Mouse (Mus musculus): ENCODE data around the gene Syna.

The Syna gene

DNA sequence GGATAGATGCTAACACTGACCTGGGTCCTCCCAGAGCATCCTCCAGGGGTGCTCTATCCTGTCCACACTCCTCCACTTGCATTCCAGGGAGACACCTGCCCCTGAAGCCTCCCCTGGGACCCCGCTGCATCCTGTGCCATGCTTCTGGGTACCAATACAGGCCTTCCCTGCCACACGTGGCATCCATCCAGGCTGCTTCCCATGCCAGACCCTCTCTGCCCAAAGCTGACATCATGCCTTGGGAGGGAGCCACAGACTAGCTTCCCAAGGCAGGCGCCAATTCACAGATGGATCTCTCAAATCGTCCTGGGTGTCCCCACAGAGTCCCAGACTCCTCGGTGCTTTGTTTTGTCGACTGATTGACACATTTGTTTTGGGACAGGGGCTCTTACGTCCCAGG is 29.1 kb downstream of the Syna start:
- peak; percentile 95 for DNase-seq (ENCODE audit: low spot score)

DNA sequence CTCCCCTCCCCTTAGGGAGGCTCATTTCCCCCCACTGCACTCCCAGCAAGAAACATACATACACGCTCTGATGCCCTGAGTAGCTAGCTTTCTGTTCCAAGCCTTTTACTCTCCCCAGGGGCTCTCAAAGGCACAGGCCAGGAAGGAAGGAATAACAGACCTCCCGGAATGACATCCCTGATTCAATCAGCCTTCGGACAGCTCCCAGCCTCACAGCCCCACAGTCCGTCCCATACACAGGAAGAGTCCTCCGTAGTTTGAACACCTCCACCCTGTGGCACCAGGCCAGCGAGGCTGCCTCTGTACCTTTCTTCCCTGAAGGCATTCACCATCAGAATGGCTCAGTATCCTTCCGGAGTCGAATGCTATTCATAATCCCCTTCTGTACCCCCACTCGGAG is 31.5 kb downstream of the Syna start:
- DNase-seq (ENCODE audit: low spot score): peak; percentile 66

DNA sequence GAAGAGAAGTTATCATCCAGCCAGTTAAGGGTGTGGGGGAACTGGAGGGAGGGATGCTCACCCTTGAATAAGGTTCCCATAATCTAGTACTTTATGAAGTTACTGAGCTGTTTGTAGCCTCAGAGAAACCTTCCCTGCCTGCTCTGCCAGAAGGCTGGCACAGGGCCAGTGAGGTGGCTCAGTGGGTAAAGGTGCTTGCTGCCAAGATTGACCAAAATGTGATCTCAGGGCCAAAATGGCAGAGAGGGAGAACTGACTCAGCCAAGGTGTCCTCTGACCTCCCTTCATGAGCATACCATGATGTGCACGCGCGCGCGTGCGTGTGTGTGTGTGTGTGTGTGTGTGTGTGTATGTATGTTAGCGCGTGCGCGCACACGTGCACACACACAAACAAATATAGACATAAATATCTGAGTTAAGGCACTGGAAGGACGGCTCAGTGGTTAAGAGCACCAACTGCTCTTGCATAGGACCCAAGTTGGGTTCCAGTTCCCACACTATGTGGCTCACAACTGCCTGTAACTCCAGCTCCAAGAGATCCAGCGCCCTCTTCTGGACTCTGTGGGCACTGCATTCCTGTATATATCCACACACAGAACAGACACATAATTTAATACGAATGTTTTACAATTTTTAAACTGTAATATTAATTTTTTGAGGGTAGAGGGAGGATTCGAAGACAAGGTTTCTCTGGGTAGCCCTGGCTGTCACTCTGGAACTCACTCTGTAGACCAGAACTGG is 33.8 kb downstream of the Syna start:
- DNase-seq (ENCODE audit: low spot score): no peak

DNA sequence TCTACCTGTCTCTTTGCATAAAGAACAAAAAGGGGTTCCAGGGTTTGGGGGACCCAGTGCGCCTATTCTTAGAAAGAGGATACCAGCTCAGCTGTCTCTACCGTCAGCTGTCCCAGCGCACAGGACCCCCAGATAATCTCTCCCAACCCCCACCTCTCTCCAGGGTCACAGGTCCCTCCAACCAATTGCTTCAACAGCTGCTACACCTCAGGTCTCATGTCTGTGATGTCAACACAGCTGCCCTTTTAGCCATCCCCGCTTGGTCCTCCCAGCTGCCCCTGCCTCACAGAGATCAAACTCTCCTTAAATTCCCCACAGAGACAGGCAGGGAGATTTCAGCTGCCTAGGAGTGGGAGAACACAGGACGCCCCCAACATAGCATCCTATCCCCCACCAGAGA is 36.2 kb downstream of the Syna start:
- DNase-seq (ENCODE audit: low spot score): no peak

DNA sequence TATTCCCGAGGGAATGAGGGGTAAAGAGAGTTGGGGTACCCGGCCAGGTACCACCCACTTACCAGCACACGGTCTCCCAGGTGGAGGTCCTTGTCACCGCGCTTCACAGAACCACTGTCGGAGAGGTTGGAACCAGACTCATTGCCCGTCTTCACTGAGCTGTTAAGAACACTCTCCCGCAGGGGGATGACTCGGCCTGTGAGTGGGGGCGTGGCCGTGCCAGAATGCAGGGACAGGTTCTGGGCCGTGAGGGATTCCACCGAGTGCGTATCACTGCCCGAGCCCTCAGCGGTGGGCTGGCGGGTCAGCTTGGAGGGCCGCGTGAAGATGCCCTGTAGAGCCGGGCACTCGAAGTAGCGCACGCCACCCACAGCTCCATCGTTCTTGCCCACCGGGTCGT is 37.4 kb downstream of the Syna start:
- DNase-seq (ENCODE audit: low spot score): no peak

DNA sequence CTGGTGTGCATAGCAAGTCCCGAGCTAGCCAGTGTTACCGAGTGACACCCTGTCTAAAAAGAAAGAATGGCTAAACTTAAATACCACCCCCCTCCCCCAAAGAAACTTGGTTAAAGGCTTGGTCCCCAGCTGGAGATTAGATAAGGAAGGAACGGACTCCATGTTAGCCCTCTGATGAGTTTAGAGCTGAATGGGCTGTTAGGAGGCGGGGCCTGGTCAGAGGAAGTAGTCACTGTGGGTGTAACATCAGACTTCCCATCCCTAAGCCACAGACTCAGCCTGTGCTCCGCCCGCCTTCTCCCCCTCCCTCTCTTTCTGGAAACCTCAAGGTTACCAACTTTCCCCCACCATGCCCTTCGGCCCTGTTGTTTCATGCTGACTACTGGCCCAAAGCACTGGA is 38.2 kb downstream of the Syna start:
- DNase-seq (ENCODE audit: low spot score): no peak

DNA sequence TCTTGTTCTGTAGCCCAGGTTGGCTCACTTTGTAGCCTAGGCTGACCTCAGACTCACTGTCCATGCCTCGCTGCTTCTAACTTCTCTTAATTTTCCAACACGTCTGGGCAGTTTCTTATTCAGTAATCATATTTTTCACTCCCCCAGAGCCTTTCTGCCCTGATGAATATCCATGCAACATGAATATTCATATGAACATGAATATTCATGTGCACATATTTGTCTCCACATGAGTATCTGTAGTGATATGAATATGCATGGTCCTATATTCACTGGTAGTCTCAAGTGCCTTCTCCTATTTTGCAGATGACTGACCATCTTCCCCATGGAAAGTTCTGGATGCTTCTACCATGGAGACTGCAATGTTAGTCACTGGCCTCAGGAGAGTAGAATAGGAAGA is 38.8 kb downstream of the Syna start:
- no peak for DNase-seq (ENCODE audit: low spot score)

DNA sequence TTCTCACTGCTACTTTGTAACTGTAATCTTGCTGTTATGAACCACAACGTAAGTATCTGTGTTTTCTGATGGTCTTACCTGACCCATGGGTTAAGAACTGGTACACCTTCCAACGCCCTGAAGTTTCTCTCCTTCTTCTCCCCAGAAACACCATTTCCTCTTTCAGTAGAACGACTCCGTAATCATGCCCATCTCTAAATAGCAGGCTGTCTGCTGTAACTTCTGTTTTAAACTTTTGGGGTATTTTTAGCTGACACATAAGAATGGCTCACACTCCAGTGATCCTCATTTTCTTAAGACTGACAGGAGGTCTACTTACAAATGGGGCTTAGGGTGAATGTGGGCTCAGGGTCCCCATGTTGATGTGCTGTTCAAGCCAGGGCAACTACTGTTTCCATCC is 39.9 kb downstream of the Syna start:
- no peak for DNase-seq (ENCODE audit: low spot score)

DNA sequence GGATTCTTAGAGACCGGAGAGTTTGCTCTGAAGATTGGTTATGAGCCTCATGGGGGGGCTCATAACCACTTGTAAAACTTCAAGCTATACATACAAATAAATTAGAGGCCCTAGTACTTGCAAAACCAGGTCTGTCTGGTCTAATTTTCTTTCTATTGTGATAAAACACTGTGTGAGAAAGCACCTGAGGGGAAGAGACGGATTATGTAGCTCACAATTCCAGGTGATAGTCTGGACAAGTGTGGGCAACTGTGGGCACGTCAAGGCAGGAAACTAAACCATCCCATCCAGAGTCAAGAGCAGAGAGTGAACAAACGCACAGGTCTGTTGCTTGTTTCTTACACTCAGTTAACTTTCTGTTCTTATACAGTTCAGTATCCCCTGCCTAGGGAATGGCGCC is 40.5 kb downstream of the Syna start:
- no peak for DNase-seq (ENCODE audit: low spot score)

DNA sequence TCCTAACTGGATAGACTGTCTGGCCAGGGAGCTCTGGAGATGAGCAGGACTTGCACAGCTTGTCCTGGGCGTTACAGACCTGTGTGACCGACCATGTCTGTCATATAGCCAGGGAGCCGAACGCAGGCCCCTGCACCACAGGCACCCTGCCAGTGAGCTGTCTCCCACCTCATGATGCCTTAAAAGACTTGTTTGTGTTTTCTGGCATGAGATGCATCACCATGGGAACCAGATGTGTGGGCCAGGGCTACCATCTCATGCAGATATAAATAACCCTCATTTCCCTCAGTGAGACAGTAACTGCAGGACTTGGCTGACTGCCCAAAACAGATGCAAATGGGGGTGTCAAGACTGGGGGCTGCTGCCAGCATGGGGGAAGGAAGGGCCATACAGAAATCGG is 47.9 kb downstream of the Syna start:
- DNase-seq (ENCODE audit: low spot score): peak; percentile 89

DNA sequence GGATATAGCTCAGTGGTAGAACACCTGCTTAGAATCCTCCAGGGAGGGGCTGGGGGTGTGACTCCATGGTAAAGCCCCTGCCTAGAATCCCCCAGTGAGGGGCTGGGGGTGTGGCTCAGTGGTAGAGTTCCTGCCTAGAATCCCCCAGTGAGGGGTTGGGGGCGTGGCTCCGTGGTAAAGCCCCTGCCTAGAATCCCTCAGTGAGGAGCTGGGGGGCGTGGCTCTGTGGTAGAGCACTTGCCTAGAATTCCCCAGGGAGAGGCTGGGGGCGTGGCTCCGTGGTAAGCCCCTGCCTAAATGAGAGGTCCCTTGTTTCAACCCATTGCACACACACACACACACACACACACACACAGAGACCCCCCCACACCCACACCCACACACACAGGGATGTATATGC is 49.7 kb downstream of the Syna start:
- DNase-seq (ENCODE audit: low spot score): no peak

DNA sequence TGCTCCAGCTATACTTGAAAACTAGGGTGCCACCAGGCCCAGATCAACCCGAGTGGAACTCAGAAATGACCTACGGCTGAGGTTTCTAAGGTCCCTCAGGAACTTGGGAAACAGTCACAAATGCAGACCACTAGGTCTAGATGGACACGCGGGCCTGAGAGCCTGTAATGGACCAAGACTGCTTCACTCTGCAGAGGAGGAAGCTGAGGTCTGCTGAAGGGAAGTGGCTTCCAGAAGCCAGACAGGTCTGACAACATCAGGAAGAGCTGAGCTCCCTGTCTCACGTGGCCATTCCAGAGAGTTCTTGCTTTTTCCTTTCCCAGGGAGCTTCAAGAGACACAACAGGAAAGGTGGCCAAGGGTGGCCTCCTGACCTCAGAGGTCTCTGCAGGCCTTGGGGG is 51.0 kb downstream of the Syna start:
- no peak for DNase-seq (ENCODE audit: low spot score)

Measured in MN1 (cell line).